Mouse (Mus musculus): ENCODE measurements around the gene Il33.

DNA sequence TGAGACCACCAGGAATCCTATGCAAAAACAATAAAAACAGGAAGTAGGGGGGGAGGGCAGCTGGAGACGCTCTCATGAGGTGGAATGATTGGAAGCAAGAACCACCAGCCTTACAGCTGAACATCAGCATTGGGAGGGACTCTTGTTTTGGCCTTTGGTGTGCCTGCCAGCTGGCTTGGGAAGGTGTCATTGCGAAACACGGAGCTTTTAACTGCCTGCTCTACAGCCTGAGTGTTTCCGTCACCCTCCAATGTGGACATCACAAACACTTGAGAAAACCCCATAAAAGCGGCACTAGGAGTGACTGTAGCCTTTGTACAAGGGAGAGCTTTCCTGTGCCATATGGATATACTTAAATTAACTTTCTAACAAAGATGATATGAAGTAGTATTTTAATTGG lies 5.4 kb downstream of the Il33 start:
- TF ChIP-seq POLR2A (IDR thresholded peaks at IDR 0.05; ENCODE audit: control insufficient read depth, extremely low read depth, insufficient read depth, low read length, poor library complexity) (no peak), CTCF (IDR thresholded peaks at IDR 0.05; ENCODE audit: borderline replicate concordance, control insufficient read depth, extremely low read depth, insufficient read depth, low read length, poor library complexity) (no peak)

Measured in thymus, adult 2 months (tissue).